7 mouse cellular contexts compared by ENCODE assay signal in genomic region chr15:80704267-80704666, GRCm38 (mm10). TPM values are rescaled to one million over a fixed set of nuclear protein-coding genes. Genes with fewer than 3 reads are reported as not detected.
DNase-seq lines count a peak whose midpoint lies in the region; ATAC-seq lines count a peak whose summit lies in the region.

No protein-coding gene starts in this region.

- no peak overlapping the region; the same call in 1 of the 2 replicates for H3K4me2 ChIP-seq in hindbrain, embryonic 14.5 days (replicated peaks)

- peaks cover 16% of the 10 kb centered on the region for H3K4me1 ChIP-seq in hindbrain, embryonic 14.5 days (replicated peaks; ENCODE audit: control insufficient read depth, insufficient read depth, low read length)

- no peaks in the 10 kb centered on the region for H3K36me3 ChIP-seq in hindbrain, embryonic 14.5 days (replicated peaks; ENCODE audit: control insufficient read depth, insufficient read depth)

- no peak overlapping the region for H3K4me3 ChIP-seq in hindbrain, embryonic 14.5 days (replicated peaks; ENCODE audit: low read length)

- ATAC-seq in hindbrain, embryonic 14.5 days (ENCODE audit: low FRiP score): peak; percentile 71
- peak; percentile 93 for ATAC-seq in megakaryocyte progenitor cell, adult 5-6 weeks (replicated peaks; ENCODE audit: poor library complexity)

- H3K27me3 ChIP-seq in hindbrain, embryonic 14.5 days (ENCODE audit: control insufficient read depth, insufficient read depth, low read length): no peaks in the 10 kb centered on the region

- 7% methylated on average over 7 of the region's 7 CpGs for WGBS in hindbrain, embryonic 14.5 days

- H3K9me3 ChIP-seq in hindbrain, embryonic 14.5 days (ENCODE audit: control insufficient read depth, low read length): no peaks in the 10 kb centered on the region

- no peak overlapping the region for H3K9ac ChIP-seq in hindbrain, embryonic 14.5 days

- intact Hi-C loops in left cerebral cortex, postnatal 10 days (cut with DNase I): loop anchor here (2.0 to 10.0 kb wide), 5 partner anchors 362 to 617 kb away; partner anchors contain the start of genes Cacna1i and Mrtfa

- peak; percentile 84 for DNase-seq in T-cell, adult 2 months (ENCODE audit: low spot score)
- peak; percentile 90 to 92 for DNase-seq in cerebellum, postnatal 10 days
- peak; percentile 72 to 73 for DNase-seq in frontal cortex, postnatal 25 days (ENCODE audit: low spot score in 2 of 2)
- DNase-seq in hindbrain, embryonic 14.5 days (ENCODE audit: low spot score): peak; percentile 85
- peak; percentile 80 to 81 for DNase-seq in left cerebral cortex, postnatal 10 days (ENCODE audit: extremely low spot score in 1 of 2, low spot score in 2 of 2)
- peak; percentile 72 for DNase-seq in right cerebral cortex, postnatal 25 days

- H3K27ac ChIP-seq in hindbrain, embryonic 14.5 days: no peak overlapping the region

RNA-seq across cellular contexts. Expression of gene Tnrc6b, which starts 6.8 kb away (rescaled TPM):
- polyA plus RNA-seq in hindbrain, embryonic 14.5 days (2014; fragmentation: Nextera tagmentation; extraction: Ambion mirVana): 19.0 and 27.9 TPM in 2 replicates
- 100 to 1,000 TPM; 127 to 130 TPM for total RNA-seq in left cerebral cortex, postnatal 10 days (2021)
- 41.8 and 46.5 TPM in 2 replicates for total RNA-seq in megakaryocyte progenitor cell, adult 5-6 weeks (2015)
- 46.6 and 59.3 TPM in 2 replicates for total RNA-seq in megakaryocyte progenitor cell, adult 5-6 weeks (2017)

RNA-seq across cellular contexts. Expression of gene Fam83f, which starts 32.6 kb away (rescaled TPM):
- 0.07 and 0.20 TPM in 2 replicates for polyA plus RNA-seq in hindbrain, embryonic 14.5 days (2014; fragmentation: Nextera tagmentation; extraction: Ambion mirVana)
- under 1 TPM; 0.54 to 0.57 TPM for total RNA-seq in left cerebral cortex, postnatal 10 days (2021)
- total RNA-seq in megakaryocyte progenitor cell, adult 5-6 weeks (2015): 0.05 and 0.20 TPM in 2 replicates
- total RNA-seq in megakaryocyte progenitor cell, adult 5-6 weeks (2017): 0.10 and 0.42 TPM in 2 replicates
